Mouse (Mus musculus): ENCODE measurements around the gene Kat7.

DNA sequence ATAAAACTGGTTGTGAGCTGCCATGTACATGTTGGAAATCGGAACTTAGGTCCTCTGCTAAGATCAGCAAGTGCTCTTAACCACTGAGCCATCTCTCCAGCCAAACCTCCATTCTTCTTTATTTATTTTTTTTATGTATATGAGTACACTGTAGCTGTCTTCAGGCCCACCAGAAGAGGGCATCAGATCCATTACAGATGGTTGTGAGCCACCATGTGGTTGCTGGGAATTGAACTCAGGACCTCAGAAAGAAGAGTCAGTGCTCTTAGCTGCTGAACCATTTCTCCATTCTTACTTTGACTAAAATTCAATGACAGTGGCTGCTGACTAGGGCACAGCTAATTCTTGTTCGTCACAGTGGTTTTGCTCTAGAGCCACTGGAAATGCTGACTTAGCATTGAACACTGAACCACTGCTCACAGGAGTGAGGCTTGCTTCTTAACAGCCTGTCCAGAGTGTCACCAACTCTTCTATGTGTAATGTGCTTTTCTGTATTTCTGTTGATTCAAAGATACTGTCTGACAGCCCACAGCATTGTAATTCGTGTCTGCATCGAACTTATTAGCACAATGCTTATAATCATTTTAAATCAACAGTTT, 30.9 kb downstream of the Kat7 start:
- TF ChIP-seq CTCF (IDR thresholded peaks at IDR 0.05; ENCODE audit: control insufficient read depth, insufficient read depth, insufficient read length) (no peak), FOSL1 (IDR thresholded peaks at IDR 0.05; ENCODE audit: insufficient read depth, low read length, poor library complexity, severe bottlenecking) (no peak), MAX (IDR thresholded peaks at IDR 0.05) (no peak), CEBPB (IDR thresholded peaks at IDR 0.05; ENCODE audit: low read depth) (no peak), USF1 (IDR thresholded peaks at IDR 0.05; ENCODE audit: low read depth) (no peak), MYOG (IDR thresholded peaks at IDR 0.05; ENCODE audit: control insufficient read depth, extremely low read depth, insufficient read length) (no peak), MYOD1 (IDR thresholded peaks at IDR 0.05; ENCODE audit: control insufficient read depth, insufficient read length, low read depth) (no peak)

All from C2C12 (cell line).